Mouse (Mus musculus): ENCODE data around the gene Sec62. TPM values are rescaled to one million over a fixed set of nuclear protein-coding genes. Genes with fewer than 3 reads are reported as not detected.

The Sec62 gene
- polyA plus RNA-seq, 1 experiment from 2014 or later, result 56.5 TPM

GRCm38 (mm10) chr3:30868625-30869024 is 76.0 kb downstream of the Sec62 start:
- H3K4me2 ChIP-seq, result no peak overlapping the region
- no peak overlapping the region for H3K27ac ChIP-seq
- no peaks in the 10 kb centered on the region for H3K9me3 ChIP-seq (replicated peaks)
- no peak overlapping the region for H3K4me3 ChIP-seq (replicated peaks)
- WGBS (ENCODE audit: insufficient replicate concordance), result 53% methylated on average over 5 of the region's 5 CpGs
- H3K27me3 ChIP-seq, result no peaks in the 10 kb centered on the region
- no peaks in the 10 kb centered on the region for H3K36me3 ChIP-seq
- H3K9ac ChIP-seq, result no peak overlapping the region
- no peak for DNase-seq
- ATAC-seq (ENCODE audit: low read depth), result no peak
- no peaks in the 10 kb centered on the region for H3K4me1 ChIP-seq (replicated peaks)

GRCm38 (mm10) chr3:30869995-30870394 is 77.3 kb downstream of the Sec62 start:
- no peak overlapping the region for H3K4me3 ChIP-seq (replicated peaks)
- H3K36me3 ChIP-seq, result no peaks in the 10 kb centered on the region
- ATAC-seq (ENCODE audit: low read depth) (no peak), DNase-seq (no peak)
- H3K4me1 ChIP-seq (replicated peaks), result no peaks in the 10 kb centered on the region
- H3K27ac ChIP-seq, result no peak overlapping the region
- no peaks in the 10 kb centered on the region for H3K9me3 ChIP-seq (replicated peaks)
- no peaks in the 10 kb centered on the region for H3K27me3 ChIP-seq
- no peak overlapping the region for H3K9ac ChIP-seq
- 72% methylated on average over 1 of the region's 1 CpGs for WGBS (ENCODE audit: insufficient replicate concordance)
- H3K4me2 ChIP-seq, result no peak overlapping the region

Other genes starting within 250 kb of the Sec62 start
- gene Mecom, start 244.9 kb upstream of the Sec62 start, polyA plus RNA-seq (2015; fragmentation: Nextera tagmentation; extraction: Ambion mirVana), result 0.81 and 1.2 TPM in 2 replicates
- not detected in 2 replicates for gene Actrt3, start 192.9 kb upstream of the Sec62 start, polyA plus RNA-seq (2015; fragmentation: Nextera tagmentation; extraction: Ambion mirVana)
- 13.8 and 15.5 TPM in 2 replicates for gene Mynn, start 190.8 kb upstream of the Sec62 start, polyA plus RNA-seq (2015; fragmentation: Nextera tagmentation; extraction: Ambion mirVana)
- not detected in 2 replicates for gene Lrriq4, start 148.4 kb upstream of the Sec62 start, polyA plus RNA-seq (2015; fragmentation: Nextera tagmentation; extraction: Ambion mirVana)
- 0.13 and 0.16 TPM in 2 replicates for gene Lrrc34, start 145.0 kb upstream of the Sec62 start, polyA plus RNA-seq (2015; fragmentation: Nextera tagmentation; extraction: Ambion mirVana)
- gene Lrrc31, start 93.0 kb upstream of the Sec62 start, polyA plus RNA-seq (2015; fragmentation: Nextera tagmentation; extraction: Ambion mirVana), result not detected in 2 replicates
- gene Samd7, start 46.6 kb upstream of the Sec62 start, polyA plus RNA-seq (2015; fragmentation: Nextera tagmentation; extraction: Ambion mirVana), result 0.06 and 0.09 TPM in 2 replicates
- 2.7 and 3.4 TPM in 2 replicates for gene Gpr160, start 63.1 kb downstream of the Sec62 start, polyA plus RNA-seq (2015; fragmentation: Nextera tagmentation; extraction: Ambion mirVana)
- gene Phc3, start 176.5 kb downstream of the Sec62 start, polyA plus RNA-seq (2015; fragmentation: Nextera tagmentation; extraction: Ambion mirVana), result 1.7 and 1.8 TPM in 2 replicates
- gene Prkci, start 202.9 kb downstream of the Sec62 start, polyA plus RNA-seq (2015; fragmentation: Nextera tagmentation; extraction: Ambion mirVana), result 5.0 and 7.4 TPM in 2 replicates

All from liver, embryonic 13.5 days (tissue).